Mouse (Mus musculus) embryonic stem cell, embryonic (primary cell): ENCODE measurements around the gene Kif12.

Experiments used
- CTCF ChIA-PET, 4 experiments: fragments of 300-600 bp in 2 of 4; fragments of 350-600 bp in 2 of 4; sonication (Branson Sonifier 250); formaldehyde crosslinking; loops; one replicate each; lab custom pipeline; 2022; ENCODE audit warnings: inconsistent platforms in 2 of 4; lab: Charles Lee
- POLR2A ChIA-PET, 4 experiments: fragments of 300-600 bp in 2 of 4; fragments of 350-600 bp in 2 of 4; sonication (Branson Sonifier 250); formaldehyde crosslinking; loops; one replicate each; lab custom pipeline; 2022; ENCODE audit warnings: antibody characterized with exemption in 4 of 4, inconsistent platforms in 1 of 4; lab: Charles Lee

Gene Kif12

DNA sequence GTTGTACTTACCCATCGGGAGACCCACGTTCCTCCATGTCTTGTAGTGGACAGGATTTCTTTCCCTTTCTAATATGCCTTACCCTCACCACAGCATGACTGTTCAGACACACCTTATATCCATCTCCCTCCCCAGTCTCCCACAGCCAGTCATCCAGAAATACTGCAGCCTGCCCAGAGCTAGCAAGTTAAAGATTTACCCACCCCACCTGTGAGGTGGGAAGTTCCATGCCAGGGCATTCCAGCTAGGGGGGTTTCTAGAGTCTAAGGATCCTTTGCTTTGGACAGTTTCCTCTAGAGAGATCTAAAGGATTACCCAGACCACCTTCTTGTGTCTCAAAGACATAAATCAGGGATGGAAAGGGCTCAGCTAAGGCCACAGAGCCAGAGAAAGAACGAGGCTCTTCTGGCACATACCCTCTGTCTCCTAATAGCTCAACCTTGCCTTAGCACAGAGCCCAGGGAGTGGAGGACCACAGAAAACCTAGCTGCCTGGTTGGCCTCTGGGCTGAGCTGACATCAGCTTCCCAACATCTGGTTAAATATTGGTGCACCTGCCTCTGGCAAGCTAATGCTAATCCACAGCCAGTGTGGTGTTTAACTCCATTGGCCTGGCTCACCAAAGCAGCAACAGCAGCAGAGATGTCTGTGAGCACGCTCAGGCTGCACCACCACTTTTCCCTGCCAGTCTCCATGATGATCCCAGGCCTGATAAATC lies at the start of gene Kif12:
TSS of gene Kif12 (minus strand) at position 163 of the 717 bp plus-strand sequence.
- POLR2A ChIA-PET, result interaction anchor here in 1 of 4 experiments (0.6 kb wide), 1 partner anchor 74 kb away, joined by 3 read pairs; no protein-coding TSS in a partner anchor
- CTCF ChIA-PET, result interaction anchor here in 2 of 4 experiments (0.5 to 0.9 kb wide), 2 partner anchors 9 to 12 kb away, joined by 3 to 4 read pairs; no protein-coding TSS in a partner anchor

DNA sequence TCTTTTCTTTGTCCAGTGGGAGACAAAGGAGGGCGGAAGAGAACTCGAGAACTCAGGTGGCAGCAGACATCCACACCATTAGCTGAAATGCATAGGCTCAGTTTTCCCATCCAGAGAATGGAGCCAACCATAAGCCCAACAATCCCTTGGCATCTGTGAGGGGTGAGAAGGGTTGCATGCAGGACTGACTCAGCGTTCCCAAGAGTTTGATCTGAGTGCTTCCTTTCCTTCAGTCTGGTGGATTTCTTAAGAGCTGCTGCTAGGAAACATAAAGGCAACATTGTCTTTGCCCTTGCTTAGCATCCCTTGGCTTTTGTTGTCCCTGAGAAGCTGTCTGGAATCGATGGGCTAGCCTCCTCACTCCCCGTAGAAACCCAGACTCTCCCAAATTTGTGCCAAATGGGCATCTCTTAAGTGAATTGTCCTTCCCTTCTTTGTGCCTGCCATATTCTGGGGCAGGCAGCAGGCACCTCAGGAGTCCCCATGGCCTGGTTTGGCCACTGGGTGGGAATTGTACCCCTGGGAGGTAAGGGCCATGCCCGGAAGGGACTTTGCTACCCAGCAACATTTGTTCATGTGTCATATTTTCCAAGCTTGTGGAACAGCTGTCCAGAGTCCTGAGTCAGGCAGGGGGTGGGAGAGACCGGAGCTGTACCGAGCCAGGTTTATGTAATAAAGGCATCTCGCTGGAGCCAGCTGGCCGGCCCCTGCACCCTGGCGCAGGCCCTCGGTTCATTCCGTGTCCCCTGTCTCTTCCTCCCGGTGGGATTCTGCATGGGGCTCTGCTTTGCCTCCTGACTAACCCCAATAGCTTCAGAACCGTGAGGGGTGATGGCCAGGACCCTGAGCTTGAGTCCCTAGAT lies 49.4 kb upstream of the Kif12 start:
- CTCF ChIA-PET, result interaction anchor here in 1 of 4 experiments (1.3 kb wide), 1 partner anchor 86 kb away, joined by 3 read pairs; no protein-coding TSS in a partner anchor
- POLR2A ChIA-PET, result interaction anchor here in 1 of 4 experiments (0.7 to 1.1 kb wide), 3 partner anchors 15 to 90 kb away, joined by 3 read pairs; no protein-coding TSS in a partner anchor

DNA sequence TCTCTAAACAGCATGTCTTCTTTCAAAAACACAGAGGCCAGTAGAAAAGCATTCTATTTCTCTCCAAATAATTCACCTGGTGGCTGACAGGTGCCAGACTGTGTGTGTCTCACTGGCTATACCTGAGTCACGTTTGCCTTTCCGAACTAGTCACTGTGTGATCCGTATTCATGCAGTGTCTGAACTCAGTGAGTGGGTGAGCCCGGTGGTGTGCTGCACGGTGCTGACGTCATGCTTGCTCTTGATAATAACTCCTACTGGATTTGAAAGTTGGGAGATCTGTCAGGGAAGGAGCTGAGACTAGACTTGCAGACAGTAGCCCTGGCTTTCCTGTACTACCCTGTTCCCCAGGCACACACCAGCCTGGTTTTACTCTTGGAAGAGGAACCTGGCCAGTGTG lies 47.7 kb upstream of the Kif12 start:
- ChIA-PET CTCF (interaction anchor here in 1 of 4 experiments (1.3 kb wide), 1 partner anchor 88 kb away, joined by 3 read pairs; no protein-coding TSS in a partner anchor), POLR2A (no interaction called here)

DNA sequence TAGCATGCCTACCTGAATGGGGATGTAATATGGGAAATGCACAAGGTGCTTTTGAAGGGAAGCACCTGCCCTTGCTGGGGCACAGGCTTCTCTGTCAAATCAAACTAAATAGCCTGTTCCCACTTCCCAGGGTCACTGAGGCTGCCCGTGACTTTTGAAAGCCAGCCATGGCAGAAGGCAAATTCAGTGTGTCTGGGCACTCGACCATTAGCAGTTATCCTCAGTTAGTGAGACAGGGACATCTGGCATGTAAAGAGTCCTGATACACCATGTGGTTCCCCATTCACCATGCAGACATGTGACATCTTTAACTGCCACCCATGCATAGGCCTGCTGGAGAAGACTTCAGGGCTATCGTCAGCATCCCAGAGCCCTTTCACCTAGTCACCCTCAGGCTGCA lies 47.1 kb upstream of the Kif12 start:
- POLR2A ChIA-PET, result no interaction called here
- CTCF ChIA-PET, result no interaction called here

DNA sequence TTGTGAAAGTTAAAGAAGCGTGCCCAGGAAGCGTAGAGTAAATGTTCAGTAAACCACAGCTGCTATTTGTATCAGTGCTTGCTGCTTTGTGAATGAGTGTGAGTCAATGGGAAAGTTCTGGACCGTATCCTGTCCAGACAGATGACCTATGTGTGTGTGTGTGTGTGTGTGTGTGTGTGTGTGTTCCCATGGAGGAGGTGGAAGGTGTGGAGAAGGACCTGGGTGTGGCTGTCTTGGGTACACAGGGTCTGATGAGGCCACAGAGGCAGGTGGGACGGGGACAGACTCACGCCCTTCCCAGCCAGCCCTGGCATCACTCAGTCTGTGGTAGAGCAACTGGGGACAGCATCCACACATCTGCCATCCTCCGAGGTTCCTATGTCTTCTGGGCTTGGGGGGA lies 45.6 kb upstream of the Kif12 start:
- ChIA-PET POLR2A (interaction anchor here in 2 of 4 experiments (0.6 to 1.1 kb wide), 2 partner anchors 328 to 444 kb away, joined by 4 to 5 read pairs; no protein-coding TSS in a partner anchor), CTCF (interaction anchor here in 2 of 4 experiments (0.6 kb wide), 2 partner anchors 61 to 207 kb away, joined by 5 to 6 read pairs; no protein-coding TSS in a partner anchor)

DNA sequence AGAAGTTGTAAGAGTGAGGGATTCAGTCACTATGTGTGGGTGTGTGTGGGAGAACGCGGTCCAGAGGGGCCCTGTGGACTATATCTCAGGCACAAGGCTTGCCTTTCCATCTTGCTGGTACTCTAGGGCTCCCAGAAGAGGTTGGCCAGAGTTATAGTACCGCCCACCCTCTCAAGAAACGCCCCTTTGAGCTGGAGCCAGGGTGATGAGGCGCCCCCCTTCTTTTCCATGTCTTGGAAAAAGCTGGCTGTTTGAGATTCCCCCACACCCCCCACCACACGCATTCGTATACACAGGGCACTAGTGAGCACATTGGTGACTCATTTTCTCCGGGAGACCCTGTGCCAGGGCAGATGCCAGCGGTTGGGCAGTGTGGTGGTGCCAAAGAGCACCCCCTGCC lies 44.6 kb upstream of the Kif12 start:
- CTCF ChIA-PET, result interaction anchor here (0.7 to 4.0 kb wide), 16 partner anchors 10 to 713 kb away, joined by 3 to 48 read pairs (median 6); no protein-coding TSS in a partner anchor
- POLR2A ChIA-PET, result interaction anchor here in 3 of 4 experiments (1.1 to 1.7 kb wide), 3 partner anchors 8 to 329 kb away, joined by 3 to 4 read pairs (median 4); no protein-coding TSS in a partner anchor

DNA sequence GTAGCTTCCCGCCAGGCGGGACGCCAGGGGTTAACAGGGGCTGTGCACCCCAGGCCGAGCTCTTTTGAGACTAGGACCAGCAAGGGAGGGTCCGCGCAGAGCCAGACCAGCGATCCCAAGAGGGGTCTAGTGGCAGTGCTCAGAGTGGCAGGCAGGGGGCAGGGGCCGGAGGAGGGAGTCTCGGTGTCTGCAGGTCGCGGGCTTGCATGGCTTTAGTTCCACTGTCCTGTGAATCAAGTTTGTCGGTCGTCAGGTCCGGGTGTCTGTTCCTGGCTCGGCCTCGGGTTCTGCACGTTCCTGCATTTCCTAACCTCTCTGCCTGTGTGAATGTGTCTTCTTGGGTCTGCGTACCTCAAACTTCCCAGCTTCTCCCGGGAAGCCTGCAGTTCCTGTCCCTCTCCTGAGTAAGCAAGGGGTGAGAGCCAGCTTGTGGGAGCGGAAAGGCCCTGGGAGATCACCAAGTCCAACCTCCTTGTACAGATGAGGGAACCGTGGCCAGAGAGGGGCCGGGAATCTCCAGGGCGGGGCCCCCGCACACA lies 44.1 kb upstream of the Kif12 start:
- POLR2A ChIA-PET, result interaction anchor here in 3 of 4 experiments (0.6 to 1.7 kb wide), 4 partner anchors 9 to 337 kb away, joined by 3 to 6 read pairs (median 4); no protein-coding TSS in a partner anchor

DNA sequence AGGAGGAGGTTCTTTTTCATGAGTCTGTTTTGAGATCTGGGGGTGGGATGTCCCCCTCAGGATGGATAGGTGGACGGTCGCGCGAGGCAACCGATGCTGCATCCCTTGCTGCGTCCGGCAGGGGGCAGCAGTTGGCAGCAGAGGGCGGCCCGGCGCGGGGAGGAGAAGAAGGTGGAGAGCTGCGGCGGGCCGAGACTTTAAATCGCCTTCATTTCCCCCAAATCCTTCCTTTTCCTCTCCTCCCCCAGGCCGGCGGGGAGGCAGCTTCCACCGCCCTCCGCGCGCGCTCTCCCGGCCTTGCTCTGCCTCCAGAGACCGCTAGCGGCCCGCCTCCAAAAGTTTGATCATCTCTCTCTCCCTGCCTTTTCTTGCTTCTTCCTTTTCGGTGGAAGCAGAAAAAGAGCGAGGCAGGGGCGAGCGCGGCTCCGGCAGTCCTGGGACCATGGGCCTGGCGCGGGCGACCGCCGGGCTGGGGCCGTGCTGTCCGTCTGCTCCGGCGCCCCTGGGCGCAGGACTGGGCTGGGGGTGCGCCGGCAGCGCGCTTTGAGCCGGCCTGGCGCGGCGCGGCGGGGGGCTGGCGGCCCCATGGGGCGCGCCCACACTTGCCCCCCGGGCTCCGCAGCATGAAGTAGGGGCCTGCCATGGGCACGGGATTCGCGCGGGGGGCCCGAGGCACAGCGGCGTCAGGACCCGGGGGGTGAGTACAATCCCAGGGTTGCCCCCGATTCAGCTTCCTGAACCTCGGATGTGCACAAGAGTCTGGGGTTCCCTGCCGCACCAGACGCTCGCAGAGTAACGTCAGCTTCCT lies 43.5 kb upstream of the Kif12 start:
- POLR2A ChIA-PET, result interaction anchor here (0.5 to 1.7 kb wide), 5 partner anchors 9 to 338 kb away, joined by 3 to 6 read pairs (median 4); no protein-coding TSS in a partner anchor
- CTCF ChIA-PET, result interaction anchor here (0.6 to 4.0 kb wide), 39 partner anchors 8 to 1192 kb away, joined by 3 to 48 read pairs (median 4); no protein-coding TSS in a partner anchor

More for the DNA sequence above, 44.1 kb upstream of the Kif12 start:
- CTCF ChIA-PET, result interaction anchor here (0.7 to 4.0 kb wide), 36 partner anchors 10 to 732 kb away, joined by 3 to 48 read pairs (median 4); no protein-coding TSS in a partner anchor

DNA sequence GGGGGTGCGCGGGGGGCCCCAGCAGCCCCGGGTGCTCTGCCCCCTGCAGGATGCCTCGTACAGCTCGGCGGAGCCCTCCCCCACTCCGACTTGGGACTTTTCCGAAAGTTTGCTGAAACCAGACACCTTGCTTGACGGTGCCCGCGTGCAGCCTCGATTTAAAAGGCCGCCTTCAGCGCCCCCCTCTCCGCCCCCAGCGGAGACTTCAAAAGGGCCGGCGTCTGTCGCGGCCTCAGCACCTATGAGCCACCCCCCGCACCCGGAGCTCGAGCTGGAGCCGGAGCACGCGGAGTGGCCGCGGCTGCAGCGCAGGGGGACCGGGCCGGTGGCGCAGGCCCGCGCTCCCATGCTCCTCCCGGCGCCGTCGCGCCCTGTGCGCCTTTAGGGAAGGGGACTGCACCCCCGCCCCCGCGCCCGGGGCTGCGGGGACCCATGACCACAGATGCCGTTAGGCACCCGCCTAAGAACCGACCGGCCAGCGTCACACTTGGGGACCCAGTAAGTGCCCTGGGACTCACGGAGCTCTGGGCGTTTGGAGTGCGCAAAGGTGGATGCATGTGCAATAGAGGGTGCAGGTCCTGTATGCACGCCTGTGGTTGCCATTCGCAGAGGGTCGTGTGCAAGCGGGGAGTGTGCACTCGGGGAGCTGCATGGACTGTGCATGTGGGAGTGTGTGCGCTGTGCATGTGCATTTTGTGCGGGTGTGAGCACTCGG lies 42.1 kb upstream of the Kif12 start, which contains the start of gene Col27a1:
TSS of gene Col27a1 (plus strand) at position 98 of the 715 bp plus-strand sequence.
- POLR2A ChIA-PET, result interaction anchor here in 3 of 4 experiments (0.9 to 1.5 kb wide), 4 partner anchors 10 to 193 kb away, joined by 3 to 4 read pairs (median 4); no protein-coding TSS in a partner anchor
- CTCF ChIA-PET, result interaction anchor here (0.6 to 4.0 kb wide), 9 partner anchors 11 to 238 kb away, joined by 3 to 48 read pairs (median 5); no protein-coding TSS in a partner anchor

DNA sequence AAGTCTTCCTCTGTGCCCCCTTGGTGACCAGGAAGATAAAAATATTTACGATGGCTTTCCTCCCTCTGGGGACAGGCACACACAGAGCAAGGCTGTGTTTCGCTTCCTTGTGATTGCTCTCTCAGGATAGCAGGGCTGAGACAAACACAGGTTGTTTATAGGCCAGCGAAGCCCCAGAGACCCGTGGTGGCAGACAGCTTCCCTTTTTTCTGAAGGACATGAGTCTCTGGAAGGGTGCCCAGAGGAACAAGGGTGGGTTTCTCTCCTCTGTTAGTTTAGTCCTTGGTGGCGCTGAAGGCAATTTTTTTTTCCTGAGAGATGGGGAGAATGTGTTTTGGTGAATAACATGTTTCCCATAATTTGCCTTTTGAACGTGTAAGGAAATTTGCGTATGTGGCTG lies 33.7 kb upstream of the Kif12 start:
- ChIA-PET POLR2A (interaction anchor here in 1 of 4 experiments (1.9 kb wide), 1 partner anchor 10 kb away, joined by 6 read pairs; no protein-coding TSS in a partner anchor), CTCF (no interaction called here)

DNA sequence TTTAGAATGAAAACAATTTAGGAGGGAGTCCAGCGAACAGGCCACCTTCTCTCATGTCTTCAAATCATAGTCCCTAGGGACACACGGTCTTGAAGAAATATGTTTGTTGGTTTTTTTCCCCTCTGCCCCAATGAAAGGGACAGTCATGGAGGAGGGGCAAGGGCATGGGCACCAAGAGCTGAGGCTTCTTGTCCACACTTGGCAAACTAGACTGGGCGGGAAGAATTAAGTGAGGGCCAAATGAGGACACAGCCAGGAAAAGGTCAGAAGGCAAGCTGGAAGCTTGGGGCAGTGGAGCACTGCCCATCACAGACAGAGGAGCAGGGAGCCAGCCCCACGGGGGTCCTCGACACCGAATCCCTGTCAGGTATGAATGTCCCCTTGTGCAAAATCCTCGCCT lies 31.9 kb upstream of the Kif12 start:
- ChIA-PET POLR2A (interaction anchor here in 2 of 4 experiments (1.2 to 1.9 kb wide), 3 partner anchors 9 to 12 kb away, joined by 4 to 6 read pairs (median 6); partner anchors contain the start of gene Col27a1 (in 1 of the 2)), CTCF (interaction anchor here in 1 of 4 experiments (0.9 kb wide), 1 partner anchor 10 kb away, joined by 5 read pairs; the partner anchor contains the start of gene Col27a1)

DNA sequence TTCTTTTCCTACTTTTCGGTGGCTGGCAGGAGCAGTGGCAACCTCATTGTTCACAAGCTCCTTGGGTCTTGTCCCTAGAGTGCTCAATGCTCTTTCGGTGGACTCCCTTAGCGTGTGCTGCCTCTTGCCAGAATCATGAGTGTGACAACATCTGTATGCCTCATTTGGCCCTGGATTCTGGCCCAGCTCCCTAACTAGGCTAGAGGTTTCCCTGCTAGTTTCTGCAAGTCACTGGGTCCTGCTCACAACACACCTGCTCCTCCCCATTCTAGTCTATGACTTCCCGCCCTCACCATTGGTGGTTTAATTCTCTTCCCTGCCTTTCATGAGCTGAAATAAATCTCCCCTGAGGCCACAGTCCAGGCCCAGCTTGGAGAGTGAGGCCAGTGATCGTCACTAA lies 27.4 kb upstream of the Kif12 start:
- CTCF ChIA-PET, result no interaction called here
- POLR2A ChIA-PET, result interaction anchor here in 1 of 4 experiments (0.6 kb wide), 1 partner anchor 210 kb away, joined by 3 read pairs; no protein-coding TSS in a partner anchor

DNA sequence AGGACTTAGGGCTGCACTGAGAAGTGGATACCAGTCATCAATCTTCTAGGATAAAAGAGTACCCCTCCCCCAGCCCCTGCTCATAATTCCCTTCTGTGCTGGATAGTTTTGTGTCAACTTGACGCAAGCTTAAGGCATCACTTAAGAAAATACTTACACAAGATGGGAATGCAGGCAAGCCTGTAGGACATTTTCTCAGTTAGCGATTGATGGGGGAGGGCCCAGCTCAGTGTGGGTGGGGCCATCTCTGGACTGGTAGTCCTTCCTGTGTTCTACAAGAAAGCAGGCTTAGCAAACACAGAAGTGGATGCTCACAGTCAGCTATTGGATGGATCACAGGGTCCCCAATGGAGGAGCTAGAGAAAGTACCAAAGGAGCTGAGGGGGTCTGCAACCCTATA lies 22.4 kb upstream of the Kif12 start:
- ChIA-PET POLR2A (interaction anchor here in 1 of 4 experiments (0.9 kb wide), 1 partner anchor 18 kb away, joined by 3 read pairs; no protein-coding TSS in a partner anchor), CTCF (no interaction called here)

DNA sequence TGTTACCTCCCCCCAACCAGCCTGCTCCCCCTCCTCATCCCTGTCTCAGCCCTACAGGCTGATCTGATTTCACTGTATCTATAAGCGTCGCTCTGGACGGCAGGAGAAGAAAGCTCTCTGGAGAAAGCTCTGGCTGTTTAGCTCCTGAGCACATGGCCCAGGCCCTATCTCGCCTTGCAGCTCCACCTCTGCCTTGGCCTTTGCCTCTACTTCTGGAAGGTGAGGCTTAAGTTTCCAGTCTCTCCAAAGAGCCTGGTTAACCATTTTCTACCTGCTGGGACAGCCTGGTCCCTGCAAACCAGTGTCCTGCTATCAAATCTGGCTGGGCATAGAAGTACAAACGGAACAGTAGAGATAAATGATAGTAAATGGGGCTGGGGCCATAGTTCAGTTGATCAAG lies 19.7 kb upstream of the Kif12 start:
- POLR2A ChIA-PET, result no interaction called here
- CTCF ChIA-PET, result interaction anchor here in 1 of 4 experiments (0.5 kb wide), 1 partner anchor 116 kb away, joined by 4 read pairs; no protein-coding TSS in a partner anchor

DNA sequence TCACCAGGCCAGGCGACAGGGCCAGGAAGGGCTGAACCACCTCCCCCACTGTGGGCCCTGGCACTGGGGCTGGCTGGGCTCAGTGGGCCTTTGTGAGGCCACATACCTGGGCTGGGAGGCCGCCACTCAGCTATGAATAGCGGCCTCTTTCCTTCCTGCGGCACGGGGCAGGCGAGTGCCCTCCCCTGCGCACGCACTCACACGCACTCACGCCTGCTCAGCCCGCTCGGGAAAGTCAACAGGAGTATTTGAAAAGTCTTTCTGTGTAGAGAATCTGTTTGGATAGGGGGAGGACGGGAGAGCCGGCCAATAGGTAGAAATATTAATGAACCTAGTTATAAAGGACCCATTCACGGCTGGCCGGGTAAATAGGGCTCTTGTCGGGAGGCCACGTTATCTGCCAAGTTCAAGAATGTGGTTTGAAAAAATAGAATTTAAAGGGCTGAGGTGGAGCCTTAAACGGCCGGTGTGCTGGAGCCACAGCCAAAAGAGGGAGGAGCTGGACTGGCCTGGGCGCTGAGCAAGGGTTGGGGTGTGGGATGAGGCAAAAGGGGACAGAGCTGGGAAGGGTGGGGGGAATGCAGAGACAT lies 14.4 kb upstream of the Kif12 start:
- CTCF ChIA-PET, result interaction anchor here in 1 of 4 experiments (1.0 kb wide), 1 partner anchor 121 kb away, joined by 4 read pairs; no protein-coding TSS in a partner anchor
- POLR2A ChIA-PET, result interaction anchor here in 2 of 4 experiments (0.5 to 0.6 kb wide), 2 partner anchors 12 to 368 kb away, joined by 4 read pairs; no protein-coding TSS in a partner anchor
